Comparison of ENCODE assay signal across 27 mouse cellular contexts in genomic region chr2:30490384-30490783, GRCm38 (mm10).
"Had no signal": no experiment of that assay in that cellular context is flagged by ENCODE, and none has a peak within 500 bp of the region (broad histone marks: within the 10 kb centered on the region; RNA-seq: fewer than 3 reads in every experiment).

No protein-coding gene starts in this region.

- H3K9ac ChIP-seq: heart, embryonic 13.5 days; hindbrain, embryonic 13.5 days; hindbrain, embryonic 15.5 days; kidney, embryonic 15.5 days; limb, embryonic 13.5 days; limb, embryonic 15.5 days; liver, embryonic 12.5 days; liver, embryonic 14.5 days had no signal

- H3K27ac ChIP-seq: gastrocnemius, adult 2 months; heart, adult 2 months; heart, embryonic 13.5 days; hindbrain, embryonic 13.5 days; hindbrain, embryonic 15.5 days; hindbrain, postnatal 0 days; kidney, embryonic 15.5 days; kidney, postnatal 0 days; layer of hippocampus, adult 2 months; left cerebral cortex, adult 2 months; limb, embryonic 13.5 days; limb, embryonic 15.5 days; liver, embryonic 12.5 days; liver, embryonic 14.5 days had no signal

- H3K4me2 ChIP-seq: heart, embryonic 11.5 days; heart, embryonic 13.5 days; hindbrain, embryonic 13.5 days; hindbrain, embryonic 15.5 days; kidney, embryonic 15.5 days; limb, embryonic 13.5 days; limb, embryonic 15.5 days; liver, embryonic 12.5 days had no signal

- H3K9me3 ChIP-seq: heart, embryonic 13.5 days; hindbrain, embryonic 13.5 days; hindbrain, embryonic 15.5 days; kidney, embryonic 15.5 days; limb, embryonic 13.5 days; limb, embryonic 15.5 days; liver, embryonic 12.5 days had no signal

- H3K36me3 ChIP-seq: heart, embryonic 13.5 days; hindbrain, embryonic 13.5 days; hindbrain, embryonic 15.5 days; kidney, embryonic 15.5 days; limb, embryonic 13.5 days; limb, embryonic 15.5 days; liver, embryonic 12.5 days had no signal

- ATAC-seq: hindbrain, postnatal 0 days; intestine, embryonic 16.5 days; liver, embryonic 12.5 days had no signal

- H3K4me1 ChIP-seq: hindbrain, embryonic 15.5 days had no signal

- DNase-seq: gastrocnemius, adult 2 months; gastrocnemius, postnatal 10 days; gastrocnemius, postnatal 25 days; heart, adult 11 months; heart, adult 2 months; heart, postnatal 14 days; heart, postnatal 36 days; kidney, adult 11 months; kidney, adult 2 months; kidney, adult 9 months; kidney, postnatal 14 days; kidney, postnatal 36 days; left cerebral cortex, postnatal 4 days had no signal

- H3K27me3 ChIP-seq: heart, embryonic 13.5 days; hindbrain, embryonic 13.5 days; hindbrain, embryonic 15.5 days; kidney, embryonic 15.5 days; limb, embryonic 13.5 days; limb, embryonic 15.5 days had no signal

- H3K4me3 ChIP-seq: gastrocnemius, adult 2 months; heart, adult 2 months; heart, embryonic 13.5 days; hindbrain, embryonic 13.5 days; hindbrain, embryonic 15.5 days; kidney, embryonic 15.5 days; layer of hippocampus, adult 2 months; left cerebral cortex, adult 2 months; limb, embryonic 13.5 days; limb, embryonic 15.5 days; liver, embryonic 12.5 days had no signal
